In genomic region chr19:42595066-42595465, GRCm38 (mm10) we compare ENCODE assay signal across 21 mouse cellular contexts. TPM values are rescaled to one million over a fixed set of nuclear protein-coding genes. Genes with fewer than 3 reads are reported as not detected.
A peak's percentile ranks its signal among the peaks of the same experiment; 100 is the strongest.
DNase-seq lines count a peak whose midpoint lies in the region; ATAC-seq lines count a peak whose summit lies in the region.
"Had no signal": no experiment of that assay in that cellular context is flagged by ENCODE, and none has a peak within 500 bp of the region (broad histone marks: within the 10 kb centered on the region; RNA-seq: fewer than 3 reads in every experiment).

No protein-coding gene starts in this region.

- no peak overlapping the region for H3K4me3 ChIP-seq in intestine, embryonic 14.5 days (ENCODE audit: low read depth, low read length)
- no peak overlapping the region for H3K4me3 ChIP-seq in intestine, embryonic 16.5 days (ENCODE audit: low read length)
- H3K4me3 ChIP-seq: embryonic facial prominence, embryonic 10.5 days; forebrain, embryonic 15.5 days; heart, adult 2 months; heart, embryonic 13.5 days; hindbrain, embryonic 15.5 days had no signal

- 92% methylated on average over 6 of the region's 6 CpGs for WGBS in intestine, embryonic 14.5 days
- 92% methylated on average over 6 of the region's 6 CpGs for WGBS in intestine, embryonic 16.5 days

- no peaks in the 10 kb centered on the region for H3K9me3 ChIP-seq in intestine, embryonic 14.5 days (ENCODE audit: control insufficient read depth, low read length)
- no peaks in the 10 kb centered on the region for H3K9me3 ChIP-seq in intestine, embryonic 16.5 days (ENCODE audit: control insufficient read depth, low read length)
- H3K9me3 ChIP-seq: embryonic facial prominence, embryonic 10.5 days; forebrain, embryonic 15.5 days; heart, embryonic 13.5 days; hindbrain, embryonic 15.5 days had no signal

- H3K4me1 ChIP-seq in intestine, embryonic 14.5 days (replicated peaks; ENCODE audit: control insufficient read depth, insufficient read depth, low read length) = no peaks in the 10 kb centered on the region
- no peaks in the 10 kb centered on the region for H3K4me1 ChIP-seq in intestine, embryonic 16.5 days (ENCODE audit: control insufficient read depth, insufficient read depth, low read length)
- H3K4me1 ChIP-seq: forebrain, embryonic 15.5 days; hindbrain, embryonic 15.5 days had no signal

- peak; percentile 33 to 37 for DNase-seq in cerebellum, adult 18-20 months
- DNase-seq in cerebellum, postnatal 10 days = no peak
- peak; percentile 47 for DNase-seq in intestine, embryonic 14.5 days (ENCODE audit: low spot score)
- peak; percentile 18 for DNase-seq in cerebellum, adult 8-10 months
- peak; percentile 50 to 54 for DNase-seq in cerebellum, postnatal 25 days
- no peak for DNase-seq in kidney, postnatal 10 days
- DNase-seq: adrenal gland, postnatal 14 days; gastrocnemius, postnatal 36 days; heart, adult 2 months; heart, postnatal 36 days; kidney, adult 11 months; kidney, adult 9 months had no signal

- no peaks in the 10 kb centered on the region for H3K27me3 ChIP-seq in intestine, embryonic 14.5 days (replicated peaks; ENCODE audit: control insufficient read depth, insufficient read depth, low read length)
- H3K27me3 ChIP-seq in intestine, embryonic 16.5 days (replicated peaks; ENCODE audit: control insufficient read depth, insufficient read depth, low read length) = no peaks in the 10 kb centered on the region
- H3K27me3 ChIP-seq: CH12.LX; forebrain, embryonic 15.5 days; heart, embryonic 13.5 days; hindbrain, embryonic 15.5 days; Patski had no signal

- H3K9ac ChIP-seq in intestine, embryonic 14.5 days (ENCODE audit: low read length) = no peak overlapping the region
- no peak overlapping the region for H3K9ac ChIP-seq in intestine, embryonic 16.5 days (ENCODE audit: low read depth, low read length)
- H3K9ac ChIP-seq: forebrain, embryonic 15.5 days; heart, embryonic 13.5 days; hindbrain, embryonic 15.5 days had no signal

- H3K4me2 ChIP-seq in intestine, embryonic 14.5 days (ENCODE audit: low read length) = no peak overlapping the region
- H3K4me2 ChIP-seq in intestine, embryonic 16.5 days (ENCODE audit: low read depth, low read length) = no peak overlapping the region
- H3K4me2 ChIP-seq: forebrain, embryonic 15.5 days; heart, embryonic 13.5 days; hindbrain, embryonic 15.5 days had no signal

- no peak for ATAC-seq in intestine, embryonic 14.5 days (replicated peaks; ENCODE audit: low FRiP score, low TSS enrichment, low read depth)
- ATAC-seq in intestine, embryonic 16.5 days = no peak
- no peak for ATAC-seq in megakaryocyte progenitor cell, adult 5-6 weeks (replicated peaks; ENCODE audit: poor library complexity)
- ATAC-seq: activated CD4-positive, CD25-positive, alpha-beta regulatory T cell, adult 4 months; forebrain, embryonic 15.5 days; Patski had no signal

- no peak overlapping the region for H3K27ac ChIP-seq in intestine, embryonic 14.5 days (ENCODE audit: low read depth)
- no peak overlapping the region for H3K27ac ChIP-seq in intestine, embryonic 16.5 days (ENCODE audit: low read length)
- H3K27ac ChIP-seq: embryonic facial prominence, embryonic 10.5 days; forebrain, embryonic 15.5 days; heart, adult 2 months; heart, embryonic 13.5 days; hindbrain, embryonic 15.5 days had no signal

- H3K36me3 ChIP-seq in intestine, embryonic 14.5 days (ENCODE audit: control insufficient read depth, insufficient read depth, low read length) = peaks cover 22% of the 10 kb centered on the region
- H3K36me3 ChIP-seq in intestine, embryonic 16.5 days (ENCODE audit: control insufficient read depth, insufficient read depth, low read length) = peaks cover 2% of the 10 kb centered on the region; the same call in 1 of the 2 replicates
- H3K36me3 ChIP-seq: hindbrain, embryonic 15.5 days had no signal

RNA-seq across cellular contexts. Expression of gene Loxl4, which starts 17.5 kb away (rescaled TPM):
- polyA plus RNA-seq in intestine, embryonic 14.5 days (2014; fragmentation: Nextera tagmentation; extraction: Ambion mirVana) = 1.4 and 1.8 TPM in 2 replicates
- polyA plus RNA-seq in intestine, embryonic 16.5 days (2015; fragmentation: Nextera tagmentation; extraction: Ambion mirVana) = 2.2 and 2.4 TPM in 2 replicates
- total RNA-seq in megakaryocyte progenitor cell, adult 5-6 weeks (2015) = not detected in 2 replicates
- total RNA-seq in megakaryocyte progenitor cell, adult 5-6 weeks (2017) = 0.03 TPM in 1 of 2 replicates, not detected in the other
- total RNA-seq: CH12.LX had no signal
- polyA plus RNA-seq: hindbrain, embryonic 15.5 days had no signal

Comparison
In these comparisons a context has a peak if more than half of its experiments do, and no peak if none do; other contexts are left out.
1. DNase-seq: peak in cerebellum, adult 18-20 months (2 of 2), intestine, embryonic 14.5 days (single experiment), cerebellum, adult 8-10 months (single experiment) and cerebellum, postnatal 25 days (2 of 2); none in cerebellum, postnatal 10 days (0 of 2) and kidney, postnatal 10 days (single experiment).